Mouse (Mus musculus): ENCODE measurements around the gene Pygo1.

GRCm38 (mm10) chr9:72877905-72878304 is 47.5 kb upstream of the Pygo1 start:
- TF ChIP-seq CTCF (IDR thresholded peaks at IDR 0.05; ENCODE audit: insufficient read depth, low read depth, low read length) (no peak), POLR2A (IDR thresholded peaks at IDR 0.05; ENCODE audit: insufficient read depth, low read depth, low read length) (no peak)
